Mouse (Mus musculus): ENCODE results near the gene Usp9x. TPM values are rescaled to one million over a fixed set of nuclear protein-coding genes. Genes with fewer than 3 reads are reported as not detected.

The Usp9x gene
- total and polyA plus RNA-seq, 3 experiments, result 89.3 to 328 (median 118) TPM

DNA sequence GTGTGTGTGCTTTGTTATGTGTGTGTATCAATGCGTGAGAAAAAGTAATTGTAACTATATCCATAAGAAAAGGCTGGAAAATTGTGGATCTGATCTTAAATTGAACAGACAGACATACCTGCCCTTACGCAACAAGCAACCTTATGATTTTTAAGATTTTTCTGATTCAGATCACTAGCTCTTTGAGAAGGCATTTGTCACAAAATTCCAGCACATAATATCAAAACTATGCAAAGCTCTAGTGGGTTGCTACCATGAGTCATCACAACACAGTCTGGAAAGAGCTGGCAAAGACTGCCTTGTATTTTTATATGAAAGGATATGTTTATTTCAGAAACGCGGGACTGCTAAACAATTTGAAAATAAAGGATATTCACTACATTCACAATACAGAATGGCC, 34.2 kb upstream of the Usp9x start:
- H3K36me3 ChIP-seq (ENCODE audit: control insufficient read depth in 1 of 2, insufficient read depth in 2 of 2, low read length in 2 of 2), result peaks cover 0 to 22% of the 10 kb centered on the region in 2 experiments; a peak in 2 of 4 replicates
- DNase-seq (ENCODE audit: low read depth, low spot score), result no peak
- H3K4me3 ChIP-seq (ENCODE audit: control insufficient read depth in 1 of 2, insufficient read depth in 1 of 2, low read depth in 2 of 2, low read length in 2 of 2), result no peak overlapping the region
- no peak for TF ChIP-seq NELFE (IDR thresholded peaks at IDR 0.05; ENCODE audit: low read depth, low read length)
- TF ChIP-seq GATA1 (IDR thresholded peaks at IDR 0.05; ENCODE audit: low read depth, low read length), result no peak
- no peak for TF ChIP-seq MYC (IDR thresholded peaks at IDR 0.05; ENCODE audit: low read depth, low read length)
- TF ChIP-seq MYB (IDR thresholded peaks at IDR 0.05; ENCODE audit: low read depth, low read length), result no peak
- TF ChIP-seq ZMIZ1 (IDR thresholded peaks at IDR 0.05; ENCODE audit: low read depth, low read length), result no peak
- H3K9me3 ChIP-seq (replicated peaks; ENCODE audit: insufficient read depth, low read length), result no peaks in the 10 kb centered on the region
- no peaks in the 10 kb centered on the region for H3K79me2 ChIP-seq (ENCODE audit: control insufficient read depth, insufficient read depth, low read length, poor library complexity)
- peaks cover 7 to 16% of the 10 kb centered on the region in 2 experiments for H3K4me1 ChIP-seq (ENCODE audit: control insufficient read depth in 1 of 2, insufficient read depth in 2 of 2, low read length in 2 of 2)
- no peaks in the 10 kb centered on the region for H3K27me3 ChIP-seq (ENCODE audit: control insufficient read depth in 1 of 2, insufficient read depth in 2 of 2, low read length in 2 of 2)
- no peak overlapping the region for H3K9ac ChIP-seq (ENCODE audit: control insufficient read depth, low read depth, low read length, poor library complexity, severe bottlenecking)
- no peak overlapping the region for H3K27ac ChIP-seq (ENCODE audit: control insufficient read depth, low read depth, low read length)

GRCm38 (mm10) chrX:13039211-13039610, 32.1 kb upstream of the Usp9x start:
- Histone ChIP-seq H3K27ac (ENCODE audit: control insufficient read depth, low read depth, low read length) (no peak overlapping the region), H3K79me2 (ENCODE audit: control insufficient read depth, insufficient read depth, low read length, poor library complexity) (no peaks in the 10 kb centered on the region), H3K4me1 (ENCODE audit: control insufficient read depth in 1 of 2, insufficient read depth in 2 of 2, low read length in 2 of 2) (peaks cover 9 to 24% of the 10 kb centered on the region in 2 experiments), H3K36me3 (ENCODE audit: control insufficient read depth in 1 of 2, insufficient read depth in 2 of 2, low read length in 2 of 2) (peaks cover 0 to 26% of the 10 kb centered on the region in 2 experiments; a peak in 2 of 4 replicates), H3K27me3 (ENCODE audit: control insufficient read depth in 1 of 2, insufficient read depth in 2 of 2, low read length in 2 of 2) (no peaks in the 10 kb centered on the region), H3K9me3 (replicated peaks; ENCODE audit: insufficient read depth, low read length) (no peaks in the 10 kb centered on the region), H3K4me3 (ENCODE audit: control insufficient read depth in 1 of 2, insufficient read depth in 1 of 2, low read depth in 2 of 2, low read length in 2 of 2) (no peak overlapping the region), H3K9ac (ENCODE audit: control insufficient read depth, low read depth, low read length, poor library complexity, severe bottlenecking) (no peak overlapping the region)
- DNase-seq (ENCODE audit: low read depth, low spot score), result peak; percentile 56
- no peak for TF ChIP-seq ZMIZ1 (IDR thresholded peaks at IDR 0.05; ENCODE audit: low read depth, low read length)

GRCm38 (mm10) chrX:13040391-13040790, 30.9 kb upstream of the Usp9x start:
- Histone ChIP-seq H3K36me3 (ENCODE audit: control insufficient read depth in 1 of 2, insufficient read depth in 2 of 2, low read length in 2 of 2) (peaks cover 0 to 26% of the 10 kb centered on the region in 2 experiments; a peak in 2 of 4 replicates), H3K27me3 (ENCODE audit: control insufficient read depth in 1 of 2, insufficient read depth in 2 of 2, low read length in 2 of 2) (no peaks in the 10 kb centered on the region), H3K4me3 (ENCODE audit: control insufficient read depth in 1 of 2, insufficient read depth in 1 of 2, low read depth in 2 of 2, low read length in 2 of 2) (peak overlapping the region in 1 of 2 experiments; percentile 73; a peak in 2 of 4 replicates), H3K27ac (ENCODE audit: control insufficient read depth, low read depth, low read length) (peak overlapping the region; percentile 81), H3K9me3 (replicated peaks; ENCODE audit: insufficient read depth, low read length) (no peaks in the 10 kb centered on the region), H3K4me1 (ENCODE audit: control insufficient read depth in 1 of 2, insufficient read depth in 2 of 2, low read length in 2 of 2) (peaks cover 9 to 24% of the 10 kb centered on the region in 2 experiments), H3K79me2 (ENCODE audit: control insufficient read depth, insufficient read depth, low read length, poor library complexity) (no peaks in the 10 kb centered on the region), H3K9ac (ENCODE audit: control insufficient read depth, low read depth, low read length, poor library complexity, severe bottlenecking) (peak overlapping the region; percentile 68)
- TF ChIP-seq GATA1 (IDR thresholded peaks at IDR 0.05; ENCODE audit: low read depth, low read length) (peak; percentile 66; the same call in 1 of the 2 replicates), ZKSCAN1 (IDR thresholded peaks at IDR 0.05; ENCODE audit: low read depth, low read length) (no peak), ETS1 (IDR thresholded peaks at IDR 0.05; ENCODE audit: low read depth, low read length) (peak; percentile 42; the same call in 1 of the 2 replicates), POLR2A (IDR thresholded peaks at IDR 0.05; ENCODE audit: control insufficient read depth in 1 of 2, insufficient read depth in 1 of 2, low read depth in 1 of 2, low read length in 2 of 2, poor library complexity in 1 of 2) (peak in 1 of 2 experiments; percentile 22; a peak in 1 of 4 replicates), HCFC1 (IDR thresholded peaks at IDR 0.05; ENCODE audit: low read depth, low read length) (peak; percentile 48; the same call in 1 of the 2 replicates), EP300 (IDR thresholded peaks at IDR 0.05; ENCODE audit: low read depth in 1 of 2, low read length in 2 of 2) (peak; percentile 54 to 68; a peak in 2 of 4 replicates), MAFK (IDR thresholded peaks at IDR 0.05; ENCODE audit: borderline replicate concordance, low read depth, low read length) (no peak), CHD2 (IDR thresholded peaks at IDR 0.05; ENCODE audit: low read length) (no peak), SIN3A (IDR thresholded peaks at IDR 0.05; ENCODE audit: low read length) (peak; percentile 65; the same call in 1 of the 2 replicates), TAL1 (IDR thresholded peaks at IDR 0.05; ENCODE audit: low read length) (no peak), KAT2A (conservative IDR thresholded peaks at IDR 0.05; ENCODE audit: low read depth, low read length) (no peak), MYC (IDR thresholded peaks at IDR 0.05; ENCODE audit: low read depth, low read length) (0 out of 2 replicates have a peak, but pooled peaks have one; percentile 40), NELFE (IDR thresholded peaks at IDR 0.05; ENCODE audit: low read depth, low read length) (no peak), MAX (IDR thresholded peaks at IDR 0.05; ENCODE audit: low read length) (no peak), RCOR1 (IDR thresholded peaks at IDR 0.05; ENCODE audit: low read depth, low read length) (peak; percentile 38; the same call in 1 of the 2 replicates)
- no peak for DNase-seq (ENCODE audit: low read depth, low spot score)
